In the genomic region with DNA sequence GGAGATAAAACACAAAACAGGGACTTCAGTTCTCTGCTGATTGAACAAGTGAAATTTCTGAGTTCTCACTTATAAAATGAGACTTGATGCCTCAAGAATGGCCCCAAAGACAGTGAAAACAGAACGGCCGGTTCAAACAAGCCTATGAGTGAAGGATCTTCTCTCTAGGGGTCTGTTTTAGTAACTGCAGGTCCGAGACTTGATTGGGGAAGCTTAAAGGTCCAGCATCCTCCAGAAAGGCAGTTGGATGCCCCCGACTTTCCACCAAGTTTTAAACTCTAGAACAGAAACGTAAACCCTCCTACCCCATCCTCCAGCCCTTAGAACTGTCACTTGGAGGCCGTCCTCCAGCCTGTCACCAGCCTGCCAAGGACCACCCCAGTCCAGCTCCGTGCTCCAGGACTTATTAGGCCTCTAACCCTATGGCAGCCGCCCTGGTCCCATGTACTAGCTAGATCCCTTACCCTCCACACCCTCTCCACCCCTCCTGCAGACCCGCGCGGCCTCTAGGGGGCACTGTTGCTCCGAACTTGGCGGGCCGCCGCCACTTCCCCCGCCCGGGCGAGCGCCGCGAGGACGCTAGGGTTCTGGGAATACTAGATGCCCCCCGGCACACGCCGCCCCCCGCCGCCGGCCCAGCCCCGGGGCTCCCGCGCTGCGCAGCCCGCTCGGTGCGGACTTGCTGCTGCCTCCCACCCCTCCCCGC, we compare ENCODE assay signal across 8 mouse cellular contexts. TPM values are rescaled to one million over a fixed set of nuclear protein-coding genes. Genes with fewer than 3 reads are reported as not detected.
A peak's percentile ranks its signal among the peaks of the same experiment; 100 is the strongest.
DNase-seq lines count a peak whose midpoint lies in the region; ATAC-seq lines count a peak whose summit lies in the region.

No protein-coding gene starts in this region.

- H3K4me3 ChIP-seq in hindbrain, embryonic 15.5 days: peak overlapping the region; percentile 57

- DNase-seq in T-cell, adult 2 months (ENCODE audit: low spot score): peak; percentile 92
- peak; percentile 99 for DNase-seq in cerebellum, postnatal 25 days
- peak; percentile 92 to 98 for DNase-seq in frontal cortex, postnatal 36 days (ENCODE audit: low spot score in 2 of 2)
- DNase-seq in left cerebral cortex, adult 18-20 months (ENCODE audit: low spot score in 2 of 2): peak; percentile 95 to 98
- peak; percentile 96 to 98 for DNase-seq in lung, postnatal 4 days
- peak; percentile 95 for DNase-seq in retina, postnatal 1 day
- peak; percentile 93 to 97 for DNase-seq in urinary bladder, adult 18-20 months (ENCODE audit: low spot score in 2 of 2)

- H3K27ac ChIP-seq in hindbrain, embryonic 15.5 days (replicated peaks): peak overlapping the region; percentile 99

- no peaks in the 10 kb centered on the region for H3K36me3 ChIP-seq in hindbrain, embryonic 15.5 days

- peak; percentile 85 for ATAC-seq in hindbrain, embryonic 15.5 days (ENCODE audit: low FRiP score, low read depth)

- no peaks in the 10 kb centered on the region for H3K9me3 ChIP-seq in hindbrain, embryonic 15.5 days

- no peaks in the 10 kb centered on the region for H3K27me3 ChIP-seq in hindbrain, embryonic 15.5 days

- H3K4me2 ChIP-seq in hindbrain, embryonic 15.5 days: peak overlapping the region; percentile 99

- peak overlapping the region; percentile 80 for H3K9ac ChIP-seq in hindbrain, embryonic 15.5 days

- peaks cover 53% of the 10 kb centered on the region for H3K4me1 ChIP-seq in hindbrain, embryonic 15.5 days (replicated peaks)

- under 1% methylated on average over 36 of the region's 36 CpGs for WGBS in hindbrain, embryonic 15.5 days

RNA-seq across cellular contexts. Expression of a gene that starts 33.9 kb away (rescaled TPM):
- 2.1 and 2.4 TPM in 2 replicates for polyA plus RNA-seq in hindbrain, embryonic 15.5 days (2015; fragmentation: Nextera tagmentation; extraction: Ambion mirVana)
- total RNA-seq in left cerebral cortex, adult 18-20 months (2021): 10 to 100 TPM; 35.0 to 57.5 TPM

Comparison
In these comparisons a context has a peak if more than half of its experiments do, and no peak if none do; other contexts are left out.
1. Peak in every context shown above with its lines: DNase-seq, ATAC-seq, H3K4me3 ChIP-seq and H3K27ac ChIP-seq.